Mouse (Mus musculus) hindbrain, embryonic 13.5 days (tissue): ENCODE measurements at regions not wholly inside any gene's neighbourhood (a gene's known extent, or its start where the extent isn't known, plus 50 kb on each side); places are given as distances from the start of the nearest gene placed in this dataset.
A peak's percentile ranks its signal among the peaks of the same experiment; 100 is the strongest.

Experiments
- ATAC-seq: fragments of 200-750 bp; cut with Nextera tagmentation; 2 replicates; pipeline ENCODE4 v1.8.0; 2017; ENCODE audit warnings: moderate TSS enrichment; ENCODE audit not compliant: low FRiP score
- H3K27ac ChIP-seq: fragments of 300-500 bp; sonication (generic); 2 replicates; pipeline ENCODE4 v1.5.1; 2015; ENCODE audit warnings: inconsistent platforms, mild to moderate bottlenecking, moderate library complexity
- H3K27me3 ChIP-seq: fragments of 300-500 bp; sonication (generic); 2 replicates; pipeline ENCODE4 v1.6.1; 2015; ENCODE audit warnings: mild to moderate bottlenecking, inconsistent platforms
- H3K36me3 ChIP-seq: fragments of 300-500 bp; sonication (generic); 2 replicates; pipeline ENCODE4 v1.6.1; 2015; ENCODE audit warnings: mild to moderate bottlenecking, inconsistent platforms
- H3K4me1 ChIP-seq: fragments of 300-500 bp; sonication (generic); replicated peaks from 2 replicates; pipeline ENCODE4 v1.6.1; 2015; ENCODE audit warnings: inconsistent platforms
- H3K4me2 ChIP-seq: fragments of 300-500 bp; sonication (generic); 2 replicates; pipeline ENCODE4 v1.6.1; 2015; ENCODE audit warnings: inconsistent platforms, mild to moderate bottlenecking, moderate library complexity
- H3K4me3 ChIP-seq: fragments of 300-500 bp; sonication (generic); 2 replicates; pipeline ENCODE4 v1.5.1; 2015; ENCODE audit warnings: mild to moderate bottlenecking, inconsistent platforms
- H3K9ac ChIP-seq: fragments of 300-500 bp; sonication (generic); 2 replicates; pipeline ENCODE4 v1.6.1; 2015; ENCODE audit warnings: mild to moderate bottlenecking, inconsistent platforms
- H3K9me3 ChIP-seq: fragments of 300-500 bp; sonication (generic); 2 replicates; pipeline ENCODE4 v1.6.1; 2016; ENCODE audit warnings: inconsistent platforms
- WGBS: fragments of 180-500 bp; shearing (Covaris S2); methylation state at CpG from one replicate; pipeline ENCODE4 v1.1.7; 2015; 5-methylcytosine and 5-hydroxymethylcytosine counted together

- WGBS = 37% methylated on average over 1 of the region's 1 CpGs
- Histone ChIP-seq H3K4me1 (peaks cover 11% of the 10 kb centered on the region; the same call in 1 of the 2 replicates), H3K27me3 (peaks cover 8% of the 10 kb centered on the region; the same call in 1 of the 2 replicates), H3K36me3 (no peaks in the 10 kb centered on the region), H3K9me3 (no peaks in the 10 kb centered on the region), H3K4me3 (no peak overlapping the region), H3K27ac (no peak overlapping the region), H3K4me2 (no peak overlapping the region), H3K9ac (no peak overlapping the region)
- ATAC-seq = no peak
Measured at GRCm38 (mm10) chr8:26659381-26659780, 317.7 kb upstream of the Zfp703 start.

GRCm38 (mm10) chr8:26669541-26669940 is 307.6 kb upstream of the Zfp703 start:
- no peaks in the 10 kb centered on the region for H3K9me3 ChIP-seq
- no peaks in the 10 kb centered on the region for H3K36me3 ChIP-seq
- H3K4me1 ChIP-seq = peaks cover 15% of the 10 kb centered on the region
- WGBS = 92% methylated on average over 3 of the region's 3 CpGs
- H3K4me3 ChIP-seq = no peak overlapping the region
- no peak overlapping the region for H3K27ac ChIP-seq
- no peak for ATAC-seq
- H3K9ac ChIP-seq = no peak overlapping the region
- H3K4me2 ChIP-seq = no peak overlapping the region
- peaks cover 5% of the 10 kb centered on the region for H3K27me3 ChIP-seq

GRCm38 (mm10) chr8:26672486-26673395 is 304.4 kb upstream of the Zfp703 start:
- Histone ChIP-seq H3K36me3 (no peaks in the 10 kb centered on the region), H3K9ac (no peak overlapping the region), H3K27ac (0 out of 2 replicates have a peak overlapping the region, but pooled peaks have one; percentile 18), H3K9me3 (no peaks in the 10 kb centered on the region), H3K4me1 (peaks cover 24% of the 10 kb centered on the region), H3K4me3 (no peak overlapping the region), H3K4me2 (no peak overlapping the region), H3K27me3 (peaks cover 15% of the 10 kb centered on the region)
- 23% methylated on average over 9 of the region's 9 CpGs for WGBS
- ATAC-seq = no peak

GRCm38 (mm10) chr8:26677584-26678138 is 299.5 kb upstream of the Zfp703 start:
- Histone ChIP-seq H3K4me2 (no peak overlapping the region), H3K9ac (no peak overlapping the region), H3K27ac (no peak overlapping the region), H3K4me3 (no peak overlapping the region), H3K9me3 (no peaks in the 10 kb centered on the region), H3K27me3 (peaks cover 32% of the 10 kb centered on the region), H3K4me1 (peaks cover 32% of the 10 kb centered on the region), H3K36me3 (no peaks in the 10 kb centered on the region)
- ATAC-seq = peak; percentile 77
- 30% methylated on average over 18 of the region's 18 CpGs for WGBS

- H3K27ac ChIP-seq = no peak overlapping the region
- H3K9ac ChIP-seq = no peak overlapping the region
- no peak overlapping the region for H3K4me3 ChIP-seq
- H3K36me3 ChIP-seq = no peaks in the 10 kb centered on the region
- ATAC-seq = no peak
- peaks cover 23% of the 10 kb centered on the region for H3K27me3 ChIP-seq
- H3K9me3 ChIP-seq = no peaks in the 10 kb centered on the region
- peaks cover 22% of the 10 kb centered on the region for H3K4me1 ChIP-seq
- no peak overlapping the region for H3K4me2 ChIP-seq
- WGBS = 74% methylated on average over 11 of the region's 11 CpGs
Measured at GRCm38 (mm10) chr8:26680891-26681381, 296.2 kb upstream of the Zfp703 start.

- no peak overlapping the region for H3K4me2 ChIP-seq
- no peak overlapping the region for H3K9ac ChIP-seq
- H3K4me3 ChIP-seq = no peak overlapping the region
- H3K27ac ChIP-seq = no peak overlapping the region
- H3K36me3 ChIP-seq = no peaks in the 10 kb centered on the region
- 0 out of 2 replicates have a peak, but pooled peaks cover 2% of the 10 kb centered on the region for H3K27me3 ChIP-seq
- peaks cover 22% of the 10 kb centered on the region for H3K4me1 ChIP-seq
- no peak for ATAC-seq
- no peaks in the 10 kb centered on the region for H3K9me3 ChIP-seq
Measured at GRCm38 (mm10) chr8:26687146-26687545, 290.0 kb upstream of the Zfp703 start.

GRCm38 (mm10) chr8:26688035-26688434 is 289.1 kb upstream of the Zfp703 start:
- H3K4me3 ChIP-seq = no peak overlapping the region
- no peak for ATAC-seq
- no peak overlapping the region for H3K9ac ChIP-seq
- 0 out of 2 replicates have a peak, but pooled peaks cover 1% of the 10 kb centered on the region for H3K27me3 ChIP-seq
- H3K4me1 ChIP-seq = peaks cover 22% of the 10 kb centered on the region
- H3K36me3 ChIP-seq = no peaks in the 10 kb centered on the region
- no peak overlapping the region; the same call in 1 of the 2 replicates for H3K27ac ChIP-seq
- no peaks in the 10 kb centered on the region for H3K9me3 ChIP-seq
- WGBS = 77% methylated on average over 4 of the region's 4 CpGs
- no peak overlapping the region for H3K4me2 ChIP-seq

- Histone ChIP-seq H3K36me3 (no peaks in the 10 kb centered on the region), H3K4me1 (peaks cover 22% of the 10 kb centered on the region), H3K9ac (no peak overlapping the region), H3K4me2 (no peak overlapping the region), H3K27me3 (0 out of 2 replicates have a peak, but pooled peaks cover 4% of the 10 kb centered on the region), H3K9me3 (no peaks in the 10 kb centered on the region), H3K4me3 (no peak overlapping the region), H3K27ac (peak overlapping the region; percentile 41; the same call in 1 of the 2 replicates)
- 62% methylated on average over 5 of the region's 5 CpGs for WGBS
- no peak for ATAC-seq
Measured at GRCm38 (mm10) chr8:26688745-26689478, 288.2 kb upstream of the Zfp703 start.

GRCm38 (mm10) chr8:26689479-26690177 is 287.5 kb upstream of the Zfp703 start:
- WGBS = 32% methylated on average over 10 of the region's 10 CpGs
- Histone ChIP-seq H3K9me3 (no peaks in the 10 kb centered on the region), H3K4me2 (no peak overlapping the region), H3K27ac (peak overlapping the region; percentile 71), H3K9ac (no peak overlapping the region), H3K4me3 (no peak overlapping the region), H3K27me3 (0 out of 2 replicates have a peak, but pooled peaks cover 4% of the 10 kb centered on the region), H3K36me3 (no peaks in the 10 kb centered on the region), H3K4me1 (peaks cover 22% of the 10 kb centered on the region)
- ATAC-seq = peak; percentile 72

GRCm38 (mm10) chr8:26690178-26690735 is 286.9 kb upstream of the Zfp703 start:
- H3K9me3 ChIP-seq = no peaks in the 10 kb centered on the region
- peak; percentile 54 for ATAC-seq
- no peaks in the 10 kb centered on the region for H3K36me3 ChIP-seq
- 0 out of 2 replicates have a peak, but pooled peaks cover 4% of the 10 kb centered on the region for H3K27me3 ChIP-seq
- H3K27ac ChIP-seq = peak overlapping the region; percentile 71
- H3K9ac ChIP-seq = no peak overlapping the region
- H3K4me2 ChIP-seq = no peak overlapping the region
- no peak overlapping the region for H3K4me3 ChIP-seq
- 68% methylated on average over 6 of the region's 6 CpGs for WGBS
- peaks cover 22% of the 10 kb centered on the region for H3K4me1 ChIP-seq

GRCm38 (mm10) chr8:26697579-26698084 is 279.5 kb upstream of the Zfp703 start:
- Histone ChIP-seq H3K27me3 (0 out of 2 replicates have a peak, but pooled peaks cover 7% of the 10 kb centered on the region), H3K9ac (no peak overlapping the region), H3K4me1 (0 out of 2 replicates have a peak, but pooled peaks cover 3% of the 10 kb centered on the region), H3K36me3 (no peaks in the 10 kb centered on the region), H3K27ac (no peak overlapping the region), H3K4me3 (no peak overlapping the region), H3K9me3 (no peaks in the 10 kb centered on the region; the same call in 1 of the 2 replicates), H3K4me2 (no peak overlapping the region)
- ATAC-seq = no peak
- WGBS = 92% methylated on average over 1 of the region's 4 CpGs
